Mouse (Mus musculus) ES-E14 (cell line): ENCODE measurements around the gene Isg20l2.

Experiments
- CHD2 ChIP-seq: IDR thresholded peaks from 2 replicates; pipeline ENCODE4 v1.6.1; 2014; ENCODE audit warnings: mild to moderate bottlenecking, low read depth, low read length, inconsistent platforms
- HCFC1 ChIP-seq: IDR thresholded peaks from 2 replicates; pipeline ENCODE4 v1.6.1; 2012; ENCODE audit warnings: low read length, inconsistent platforms, borderline replicate concordance; ENCODE audit not compliant: insufficient read depth
- ZC3H11A ChIP-seq: IDR thresholded peaks from 2 replicates; pipeline ENCODE4 v1.6.1; 2012; ENCODE audit warnings: low read depth, mild to moderate bottlenecking, inconsistent platforms, low read length, borderline replicate concordance

GRCm38 (mm10) chr3:87935776-87936175, 5.7 kb downstream of the Isg20l2 start:
- TF ChIP-seq CHD2 (no peak), ZC3H11A (peak; percentile 86), HCFC1 (no peak)
